Mouse (Mus musculus) midbrain, embryonic 15.5 days (tissue): Measurements from ENCODE around the gene Tcf15. TPM values are rescaled to one million over a fixed set of nuclear protein-coding genes. Genes with fewer than 3 reads are reported as not detected.

ENCODE experiments used
- ATAC-seq: fragments of 200-750 bp; cut with Nextera tagmentation; replicated peaks from 2 replicates; pipeline ENCODE4 v1.8.0; 2017; ENCODE audit warnings: moderate TSS enrichment
- H3K27ac ChIP-seq: fragments of 300-500 bp; sonication (generic); 2 replicates; pipeline ENCODE4 v1.5.1; 2015; ENCODE audit warnings: mild to moderate bottlenecking, inconsistent platforms
- H3K27me3 ChIP-seq: fragments of 300-500 bp; sonication (generic); replicated peaks from 2 replicates; pipeline ENCODE4 v1.6.1; 2015; ENCODE audit warnings: inconsistent platforms
- H3K36me3 ChIP-seq: fragments of 300-500 bp; sonication (generic); replicated peaks from 2 replicates; pipeline ENCODE4 v1.6.1; 2015; ENCODE audit warnings: inconsistent platforms
- H3K4me1 ChIP-seq: fragments of 300-500 bp; sonication (generic); 2 replicates; pipeline ENCODE4 v1.6.1; 2015; ENCODE audit warnings: inconsistent platforms
- H3K4me2 ChIP-seq: fragments of 300-500 bp; sonication (generic); 2 replicates; pipeline ENCODE4 v1.6.1; 2015; ENCODE audit warnings: inconsistent platforms, mild to moderate bottlenecking, moderate library complexity
- H3K4me3 ChIP-seq: fragments of 300-500 bp; sonication (generic); 2 replicates; pipeline ENCODE4 v1.5.1; 2015; ENCODE audit warnings: mild to moderate bottlenecking, inconsistent platforms
- H3K9ac ChIP-seq: fragments of 300-500 bp; sonication (generic); 2 replicates; pipeline ENCODE4 v1.6.1; 2015; ENCODE audit warnings: mild to moderate bottlenecking, inconsistent platforms
- H3K9me3 ChIP-seq: fragments of 300-500 bp; sonication (generic); 2 replicates; pipeline ENCODE4 v1.6.1; 2016; ENCODE audit warnings: inconsistent platforms
- WGBS: fragments of 180-500 bp; shearing (Covaris S2); methylation state at CpG from one replicate; pipeline ENCODE4 v1.1.7; 2015; ENCODE audit warnings: mixed read lengths; 5-methylcytosine and 5-hydroxymethylcytosine counted together
- polyA plus RNA-seq: library from polyadenylated mRNA; unstranded; fragments of >200 nt; fragmentation: Nextera tagmentation; extraction: Ambion mirVana; gene quantifications from 2 replicates; pipeline ENCODE4 v1.2.1, GENCODE M21; 2015

The Tcf15 gene
- polyA plus RNA-seq, 1 experiment from 2014 or later = 1.1 TPM

DNA sequence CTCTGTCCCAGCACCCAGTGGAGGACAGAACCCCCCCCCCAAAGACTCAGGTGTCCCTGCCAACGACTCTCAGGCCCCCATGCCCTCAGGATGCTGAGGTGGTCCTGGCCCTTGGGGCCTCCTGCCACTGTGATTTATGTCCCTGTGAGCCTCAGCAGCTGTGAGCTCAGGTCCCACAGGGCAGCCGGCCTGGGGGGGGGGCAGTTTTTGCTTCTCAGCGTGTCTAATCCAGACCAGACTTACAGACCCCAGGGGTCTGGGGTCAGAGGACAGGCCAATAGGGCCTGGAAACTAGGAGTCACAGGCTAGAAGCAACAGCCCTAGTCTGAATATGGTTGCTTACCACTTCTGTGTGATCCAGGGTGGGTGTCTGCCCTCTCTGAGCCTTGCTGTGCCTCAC is 10.0 kb downstream of the Tcf15 start:
- Histone ChIP-seq H3K9me3 (no peaks in the 10 kb centered on the region), H3K4me2 (no peak overlapping the region), H3K27me3 (no peaks in the 10 kb centered on the region), H3K36me3 (no peaks in the 10 kb centered on the region), H3K27ac (no peak overlapping the region), H3K4me3 (no peak overlapping the region), H3K4me1 (no peaks in the 10 kb centered on the region), H3K9ac (no peak overlapping the region)
- ATAC-seq = no peak
- WGBS = 59% methylated on average over 3 of the region's 3 CpGs

DNA sequence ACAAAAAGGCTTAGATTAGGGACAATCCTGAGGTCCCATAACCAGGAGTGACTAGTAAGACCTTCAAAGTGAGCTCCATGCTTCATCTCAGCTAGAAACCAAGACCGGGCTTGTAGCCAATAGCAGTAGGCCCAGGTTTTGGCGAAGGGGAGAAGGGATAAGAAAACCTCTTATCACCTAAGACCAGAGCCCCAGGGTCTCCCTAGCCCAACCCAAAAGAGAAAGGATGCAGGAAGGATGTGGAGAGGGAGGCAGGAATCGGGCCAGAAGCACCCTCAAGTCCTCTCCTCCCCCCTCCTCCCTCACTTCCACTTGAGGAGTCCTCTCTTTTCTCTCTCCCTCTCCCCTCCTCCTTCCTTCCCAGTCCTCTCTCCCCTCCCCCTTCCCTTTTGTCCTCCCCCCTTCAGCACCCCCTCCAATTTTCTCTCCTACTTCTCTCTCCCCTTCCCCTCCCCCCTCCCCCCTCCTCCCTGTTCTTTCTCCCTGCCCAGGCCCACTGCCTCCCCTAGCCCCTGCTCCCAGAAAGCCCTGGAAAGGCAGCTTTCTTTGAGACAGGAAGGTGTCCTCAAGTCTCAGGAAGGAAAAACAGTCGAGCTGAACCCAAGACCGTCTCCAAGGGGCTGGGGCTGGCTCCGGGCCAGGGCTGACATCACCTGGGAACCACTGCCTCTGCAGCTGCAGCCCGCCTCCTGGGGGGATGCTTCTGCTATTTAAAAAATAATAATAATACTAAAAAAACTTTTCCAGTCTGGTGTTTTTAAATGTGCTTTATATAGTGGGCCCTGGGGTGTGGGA is 12.2 kb downstream of the Tcf15 start:
- Histone ChIP-seq H3K36me3 (no peaks in the 10 kb centered on the region), H3K4me2 (no peak overlapping the region), H3K9me3 (no peaks in the 10 kb centered on the region), H3K27ac (no peak overlapping the region), H3K4me3 (no peak overlapping the region), H3K9ac (no peak overlapping the region), H3K27me3 (no peaks in the 10 kb centered on the region), H3K4me1 (no peaks in the 10 kb centered on the region)
- 51% methylated on average over 7 of the region's 7 CpGs for WGBS
- no peak for ATAC-seq

DNA sequence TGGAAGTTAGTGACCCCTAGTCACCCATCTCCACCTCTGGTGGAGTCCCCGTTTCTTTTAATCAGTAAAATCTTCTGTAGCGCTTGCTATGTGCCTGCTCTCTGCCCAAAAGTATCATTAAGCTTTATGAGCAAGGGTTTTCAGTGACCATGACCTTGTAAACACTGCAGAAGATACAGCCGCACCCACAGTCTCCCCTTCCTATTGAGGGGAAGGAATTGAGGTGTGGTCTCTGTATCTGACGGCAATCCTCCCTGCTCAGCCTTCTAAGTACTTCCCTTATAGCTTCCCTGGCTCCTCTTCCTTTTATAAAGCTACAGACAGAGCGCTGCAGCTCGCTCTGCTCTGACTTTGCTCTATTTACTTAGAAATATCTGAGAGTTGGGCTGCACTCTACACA is 13.1 kb downstream of the Tcf15 start:
- 86% methylated on average over 6 of the region's 6 CpGs for WGBS
- no peak overlapping the region for H3K27ac ChIP-seq
- no peaks in the 10 kb centered on the region for H3K4me1 ChIP-seq
- no peaks in the 10 kb centered on the region for H3K9me3 ChIP-seq
- H3K27me3 ChIP-seq = no peaks in the 10 kb centered on the region
- H3K4me2 ChIP-seq = no peak overlapping the region
- H3K36me3 ChIP-seq = no peaks in the 10 kb centered on the region
- no peak overlapping the region for H3K9ac ChIP-seq
- no peak overlapping the region for H3K4me3 ChIP-seq
- ATAC-seq = no peak

DNA sequence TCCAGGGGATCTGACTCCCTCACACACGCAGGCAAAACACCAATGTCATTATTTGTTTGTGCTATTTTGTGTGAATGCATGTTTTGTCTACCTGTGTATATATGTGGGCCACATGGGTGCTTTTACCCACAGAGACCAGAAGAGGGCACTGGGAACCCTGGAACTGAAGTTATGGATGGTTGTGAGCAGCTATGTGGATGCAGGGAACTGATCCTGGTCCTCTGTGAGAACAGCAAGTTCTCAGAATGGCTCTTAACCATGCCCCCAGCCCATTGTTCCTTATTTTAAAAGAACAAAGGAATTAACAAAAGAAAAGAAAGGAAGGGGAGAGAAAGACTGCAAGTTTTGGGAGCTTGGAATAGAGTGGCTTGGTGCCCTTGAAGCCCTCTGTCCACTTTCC is 16.1 kb downstream of the Tcf15 start:
- Histone ChIP-seq H3K9me3 (no peaks in the 10 kb centered on the region), H3K4me3 (no peak overlapping the region), H3K36me3 (no peaks in the 10 kb centered on the region), H3K4me2 (no peak overlapping the region), H3K9ac (no peak overlapping the region), H3K27me3 (no peaks in the 10 kb centered on the region), H3K4me1 (no peaks in the 10 kb centered on the region), H3K27ac (no peak overlapping the region)
- WGBS = 77% methylated on average over 1 of the region's 1 CpGs
- ATAC-seq = no peak

DNA sequence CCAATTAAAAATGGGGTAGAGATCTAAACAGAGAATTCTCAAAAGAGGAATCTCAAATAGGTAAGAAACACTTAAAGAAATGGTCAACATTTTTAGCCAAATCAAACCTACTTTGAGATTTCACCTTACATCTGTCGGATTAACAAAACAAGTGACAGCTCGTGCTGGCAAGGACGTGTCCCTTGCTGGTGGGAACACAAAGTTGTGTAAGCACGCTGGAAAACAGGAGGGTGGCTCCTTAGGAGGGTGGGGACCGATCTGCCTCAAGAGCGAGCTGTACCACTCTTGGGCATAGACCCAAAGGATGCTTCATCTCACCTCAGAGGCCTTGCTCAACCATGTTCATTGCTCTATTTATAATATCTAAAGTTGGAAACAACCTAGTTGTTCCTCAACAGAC is 22.9 kb downstream of the Tcf15 start:
- no peak overlapping the region for H3K4me2 ChIP-seq
- no peak overlapping the region for H3K27ac ChIP-seq
- H3K9ac ChIP-seq = no peak overlapping the region
- peaks cover 7% of the 10 kb centered on the region for H3K4me1 ChIP-seq
- no peaks in the 10 kb centered on the region for H3K27me3 ChIP-seq
- no peak overlapping the region for H3K4me3 ChIP-seq
- 90% methylated on average over 6 of the region's 6 CpGs for WGBS
- H3K36me3 ChIP-seq = no peaks in the 10 kb centered on the region
- ATAC-seq = no peak
- no peaks in the 10 kb centered on the region for H3K9me3 ChIP-seq

DNA sequence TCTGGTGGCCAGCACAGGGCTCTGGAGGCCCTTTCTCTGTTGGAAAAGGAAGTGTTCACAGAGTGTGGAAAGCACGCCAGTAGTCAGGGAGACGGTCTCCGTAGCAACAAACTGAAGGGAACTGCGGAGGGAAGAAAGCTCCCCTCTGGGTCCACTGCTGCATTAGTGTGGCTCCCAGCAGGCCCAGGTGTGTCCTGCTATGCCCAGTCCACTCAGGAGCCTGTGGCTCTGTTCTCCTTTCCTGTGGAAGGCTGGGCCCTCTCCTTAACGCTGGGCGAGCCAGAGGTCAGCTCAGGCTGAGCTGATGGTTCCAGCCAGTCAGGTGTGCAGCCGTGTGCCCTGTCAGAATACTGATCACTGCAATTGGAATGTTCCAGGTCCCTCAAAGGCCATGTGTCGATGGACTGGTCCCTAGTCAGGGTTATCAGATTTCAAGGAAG is 24.5 kb downstream of the Tcf15 start:
- WGBS = 17% methylated on average over 8 of the region's 8 CpGs
- Histone ChIP-seq H3K36me3 (no peaks in the 10 kb centered on the region), H3K4me3 (no peak overlapping the region), H3K9ac (no peak overlapping the region), H3K27me3 (no peaks in the 10 kb centered on the region), H3K9me3 (no peaks in the 10 kb centered on the region), H3K4me2 (no peak overlapping the region), H3K27ac (peak overlapping the region; percentile 55; the same call in 1 of the 2 replicates), H3K4me1 (peaks cover 7% of the 10 kb centered on the region)
- peak; percentile 90 for ATAC-seq

DNA sequence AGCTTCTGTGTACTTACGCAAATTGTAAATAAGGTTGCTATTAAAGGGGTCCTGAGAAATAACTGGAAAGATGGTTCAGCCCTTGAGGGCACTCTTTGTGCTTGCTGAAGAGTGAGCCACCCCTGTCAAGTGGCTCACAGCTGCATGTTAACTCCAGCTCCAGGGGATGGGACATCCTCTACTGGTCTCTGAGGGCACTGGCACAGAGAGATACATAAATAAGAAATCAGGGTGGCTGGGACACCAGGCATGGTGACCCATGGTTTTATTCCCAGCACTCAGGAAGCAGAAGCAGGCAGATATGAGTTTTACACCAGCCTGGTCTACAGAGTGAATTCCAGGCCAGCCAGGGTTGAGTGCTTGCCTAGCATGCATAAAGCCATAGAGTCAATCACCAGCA is 26.0 kb downstream of the Tcf15 start:
- Histone ChIP-seq H3K4me3 (no peak overlapping the region), H3K27me3 (no peaks in the 10 kb centered on the region), H3K36me3 (no peaks in the 10 kb centered on the region), H3K27ac (no peak overlapping the region), H3K9me3 (no peaks in the 10 kb centered on the region), H3K9ac (no peak overlapping the region), H3K4me1 (peaks cover 7% of the 10 kb centered on the region), H3K4me2 (no peak overlapping the region)
- ATAC-seq = no peak
- 97% methylated on average over 1 of the region's 1 CpGs for WGBS

DNA sequence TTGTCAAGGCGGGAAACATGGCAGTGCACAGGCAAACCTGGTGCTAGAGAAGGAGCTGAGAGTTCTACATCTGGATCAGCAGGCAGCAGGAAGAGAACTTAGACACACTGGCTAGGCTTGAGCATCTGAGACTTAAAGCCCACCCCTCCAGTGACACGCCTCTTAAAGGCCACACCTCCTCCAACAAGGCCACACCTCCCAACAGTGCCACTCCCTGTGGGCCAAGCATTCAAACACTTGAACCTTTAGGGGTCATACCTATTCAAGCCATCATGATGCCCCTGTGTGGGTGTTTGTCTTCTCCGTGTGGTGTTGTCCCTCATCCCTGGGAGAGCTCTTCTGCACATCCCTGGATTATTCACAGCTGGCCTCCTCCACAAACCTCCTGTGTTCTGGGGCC is 31.5 kb downstream of the Tcf15 start:
- ATAC-seq = no peak
- Histone ChIP-seq H3K27ac (no peak overlapping the region), H3K4me1 (peaks cover 5% of the 10 kb centered on the region; the same call in 1 of the 2 replicates), H3K9ac (no peak overlapping the region), H3K4me2 (no peak overlapping the region), H3K4me3 (no peak overlapping the region), H3K27me3 (no peaks in the 10 kb centered on the region), H3K9me3 (no peaks in the 10 kb centered on the region), H3K36me3 (no peaks in the 10 kb centered on the region)
- WGBS = 95% methylated on average over 3 of the region's 3 CpGs

DNA sequence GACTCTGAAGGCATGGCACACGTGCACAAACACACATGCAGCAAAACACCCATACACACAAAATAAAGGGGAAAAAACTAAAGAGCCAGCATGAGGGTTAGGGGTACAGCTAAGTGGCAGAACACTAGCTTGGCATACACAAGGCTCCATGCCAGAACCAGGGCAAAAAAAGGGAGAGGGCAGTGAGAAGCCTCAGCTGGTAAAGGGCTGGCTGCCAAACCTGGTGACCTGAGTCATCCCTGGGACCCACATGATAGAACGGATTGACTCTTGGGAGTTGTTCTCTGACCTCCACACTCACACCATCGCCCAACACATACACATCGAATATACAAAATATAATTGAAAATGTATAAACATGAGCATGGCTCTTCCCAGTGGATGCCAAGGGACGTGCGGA is 33.3 kb downstream of the Tcf15 start:
- H3K27ac ChIP-seq = no peak overlapping the region
- ATAC-seq = no peak
- H3K36me3 ChIP-seq = no peaks in the 10 kb centered on the region
- no peak overlapping the region for H3K4me2 ChIP-seq
- no peak overlapping the region for H3K9ac ChIP-seq
- H3K4me3 ChIP-seq = no peak overlapping the region
- no peaks in the 10 kb centered on the region for H3K9me3 ChIP-seq
- H3K4me1 ChIP-seq = peaks cover 5% of the 10 kb centered on the region; the same call in 1 of the 2 replicates
- no peaks in the 10 kb centered on the region for H3K27me3 ChIP-seq
- 86% methylated on average over 6 of the region's 6 CpGs for WGBS

DNA sequence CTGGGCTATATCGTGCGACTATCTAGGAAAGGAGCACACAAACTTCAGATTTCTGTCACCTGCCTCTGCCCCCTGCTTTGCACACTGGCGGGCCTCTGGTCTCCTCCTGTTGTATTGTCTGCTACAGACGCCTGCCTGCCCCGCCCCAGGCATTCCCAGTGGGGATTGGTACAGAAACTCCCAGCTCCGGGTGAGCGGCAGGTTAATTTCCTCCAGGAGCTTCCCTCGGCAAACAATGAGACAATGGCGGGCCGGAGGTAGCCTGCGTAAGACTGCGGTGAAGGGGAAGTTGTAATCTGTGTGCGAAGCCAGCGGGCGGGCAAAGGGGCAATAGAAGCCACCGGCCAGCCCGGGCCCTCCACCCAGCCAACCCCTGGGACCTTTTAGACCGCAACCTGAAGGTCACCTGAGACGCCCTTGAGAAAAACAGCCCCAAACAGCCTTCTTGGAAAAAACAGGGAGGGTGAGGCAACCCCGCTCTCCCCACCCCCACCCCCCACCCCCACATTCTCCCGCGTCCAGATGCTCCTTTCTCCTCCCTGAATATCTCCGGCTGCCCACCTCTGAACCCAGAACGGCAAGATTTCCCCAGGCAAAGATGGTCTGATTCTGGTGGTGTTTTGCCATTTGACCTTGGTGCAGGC is 33.9 kb downstream of the Tcf15 start:
- H3K4me1 ChIP-seq = peaks cover 5% of the 10 kb centered on the region; the same call in 1 of the 2 replicates

DNA sequence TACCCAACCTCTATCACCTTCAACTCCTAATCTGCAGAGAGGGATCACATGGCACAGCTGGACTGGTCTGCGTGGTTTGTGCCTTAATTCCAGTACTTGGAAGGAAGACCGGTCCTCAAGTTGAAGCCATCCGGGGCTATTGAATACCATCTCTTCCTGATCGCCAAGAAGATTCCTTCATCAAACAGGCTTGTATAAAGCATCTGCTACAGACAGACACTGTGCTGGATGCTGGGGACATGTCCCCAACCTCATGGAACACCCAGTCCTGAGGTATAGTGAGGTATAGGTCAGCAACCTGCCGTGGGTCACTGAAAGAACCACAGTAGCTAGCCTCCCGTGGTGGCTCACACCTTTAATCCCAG is 34.4 kb downstream of the Tcf15 start:
- no peak overlapping the region for H3K9ac ChIP-seq
- 74% methylated on average over 6 of the region's 6 CpGs for WGBS
- H3K9me3 ChIP-seq = no peaks in the 10 kb centered on the region
- H3K36me3 ChIP-seq = no peaks in the 10 kb centered on the region
- H3K27ac ChIP-seq = no peak overlapping the region
- no peaks in the 10 kb centered on the region for H3K27me3 ChIP-seq
- peaks cover 5% of the 10 kb centered on the region; the same call in 1 of the 2 replicates for H3K4me1 ChIP-seq
- H3K4me3 ChIP-seq = no peak overlapping the region
- no peak for ATAC-seq
- H3K4me2 ChIP-seq = no peak overlapping the region; the same call in 1 of the 2 replicates

More for the DNA sequence above, 33.9 kb downstream of the Tcf15 start:
- Histone ChIP-seq H3K27ac (no peak overlapping the region), H3K4me3 (no peak overlapping the region), H3K9me3 (no peaks in the 10 kb centered on the region), H3K27me3 (no peaks in the 10 kb centered on the region), H3K4me2 (peak overlapping the region; percentile 28), H3K36me3 (no peaks in the 10 kb centered on the region), H3K9ac (no peak overlapping the region)
- WGBS = 10% methylated on average over 24 of the region's 24 CpGs
- ATAC-seq = 0 out of 2 replicates have a peak, but pooled peaks have one; percentile 42

DNA sequence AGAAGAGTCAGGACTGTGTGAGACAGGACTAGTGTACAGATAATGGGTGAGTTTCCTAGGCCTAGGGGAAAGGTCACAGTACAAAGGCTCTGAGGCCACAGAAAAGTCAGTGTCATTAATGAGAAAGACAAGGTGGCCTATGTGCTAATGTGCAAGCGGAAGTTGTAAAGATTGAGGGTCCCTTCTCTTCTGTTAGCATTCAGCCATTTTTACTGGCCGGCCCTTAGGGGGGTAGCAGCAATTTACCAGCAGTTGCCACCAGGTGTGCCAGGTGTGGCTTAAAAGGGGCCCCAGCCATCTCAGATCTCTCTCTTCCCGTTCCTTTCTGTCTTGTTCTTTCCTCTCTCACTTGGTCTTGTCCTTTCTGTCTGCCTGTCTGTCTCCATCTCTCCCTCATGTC is 35.0 kb downstream of the Tcf15 start:
- ATAC-seq = no peak
- H3K9me3 ChIP-seq = no peaks in the 10 kb centered on the region
- no peaks in the 10 kb centered on the region for H3K27me3 ChIP-seq
- no peaks in the 10 kb centered on the region for H3K36me3 ChIP-seq
- H3K9ac ChIP-seq = no peak overlapping the region
- H3K4me1 ChIP-seq = peaks cover 5% of the 10 kb centered on the region; the same call in 1 of the 2 replicates
- H3K4me2 ChIP-seq = no peak overlapping the region
- H3K4me3 ChIP-seq = no peak overlapping the region
- H3K27ac ChIP-seq = no peak overlapping the region
- 86% methylated on average over 3 of the region's 3 CpGs for WGBS

DNA sequence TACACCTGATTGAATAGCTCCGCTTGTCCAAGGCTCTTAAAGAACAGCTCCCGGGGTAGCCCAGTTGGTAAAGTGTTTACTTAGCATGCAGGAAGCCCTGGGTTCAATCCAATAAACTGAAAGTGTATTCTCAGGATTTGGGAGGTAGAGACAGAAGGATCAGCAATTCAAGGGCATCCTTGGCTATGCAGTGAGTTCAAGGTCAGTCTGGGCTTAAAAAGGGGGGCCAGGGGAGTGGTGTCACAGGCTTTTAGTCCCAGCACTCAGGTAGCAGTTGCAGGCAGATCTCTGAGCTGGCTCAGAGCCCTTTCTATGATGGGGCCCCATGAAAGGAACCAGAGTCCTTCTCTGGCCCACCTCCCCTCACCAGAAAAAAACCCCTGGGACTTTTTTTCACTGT is 35.9 kb downstream of the Tcf15 start:
- WGBS = 78% methylated on average over 2 of the region's 2 CpGs
- ATAC-seq = no peak
- Histone ChIP-seq H3K27me3 (no peaks in the 10 kb centered on the region), H3K9me3 (no peaks in the 10 kb centered on the region), H3K36me3 (no peaks in the 10 kb centered on the region), H3K4me3 (no peak overlapping the region), H3K9ac (no peak overlapping the region), H3K27ac (no peak overlapping the region), H3K4me1 (peaks cover 5% of the 10 kb centered on the region; the same call in 1 of the 2 replicates), H3K4me2 (no peak overlapping the region)
